Mouse (Mus musculus) cerebellum, adult 2 months (tissue): Measurements from ENCODE around the gene Tube1. TPM values are rescaled to one million over a fixed set of nuclear protein-coding genes. Genes with fewer than 3 reads are reported as not detected.

ENCODE experiments used
- DNase-seq, 2 experiments: peaks; one replicate each; pipeline ENCODE4 v3.0.0; 2021
- H3K27ac ChIP-seq: fragments of 200-500 bp; 2 replicates; pipeline ENCODE4 v1.5.1; 2012; ENCODE audit warnings: low read length, control low read depth, inconsistent platforms; ENCODE audit not compliant: insufficient read depth
- H3K27me3 ChIP-seq: fragments of 200-500 bp; 2 replicates; pipeline ENCODE4 v1.6.1; 2012; ENCODE audit warnings: inconsistent platforms, mild to moderate bottlenecking, low read length, moderate library complexity; ENCODE audit not compliant: control insufficient read depth, insufficient read depth
- H3K4me1 ChIP-seq: fragments of 200-500 bp; 2 replicates; pipeline ENCODE4 v1.6.1; 2011; ENCODE audit warnings: low read length; ENCODE audit not compliant: control insufficient read depth, insufficient read depth
- H3K4me3 ChIP-seq: fragments of 200-500 bp; replicated peaks from 2 replicates; pipeline ENCODE3; 2011; ENCODE audit warnings: mild to moderate bottlenecking, low read depth, low read length, control low read depth; ENCODE audit not compliant: insufficient read depth
- CTCF ChIP-seq: fragments of 200-500 bp; IDR thresholded peaks from 2 replicates; pipeline ENCODE4 v1.5.1; 2011; ENCODE audit warnings: low read depth, mild to moderate bottlenecking, control low read depth, low read length, moderate library complexity, borderline replicate concordance; ENCODE audit not compliant: insufficient read depth
- POLR2A ChIP-seq: fragments of 200-500 bp; IDR thresholded peaks from 2 replicates; pipeline ENCODE4 v1.6.1; 2011; ENCODE audit warnings: low read length, control low read depth, borderline replicate concordance; ENCODE audit not compliant: insufficient read depth
- WGBS: fragments of 180-500 bp; shearing (Covaris S2); methylation state at CpG from one replicate; pipeline ENCODE4 v1.1.7; 2018; 5-methylcytosine and 5-hydroxymethylcytosine counted together
- polyA plus RNA-seq: library from polyadenylated mRNA; depleted of rRNA; stranded (reverse); fragments of >200 nt; gene quantifications from 2 replicates; pipeline ENCODE4 v1.2.3, GENCODE M21; 2012

The Tube1 gene
- polyA plus RNA-seq, 1 experiment, result 6.6 TPM

DNA sequence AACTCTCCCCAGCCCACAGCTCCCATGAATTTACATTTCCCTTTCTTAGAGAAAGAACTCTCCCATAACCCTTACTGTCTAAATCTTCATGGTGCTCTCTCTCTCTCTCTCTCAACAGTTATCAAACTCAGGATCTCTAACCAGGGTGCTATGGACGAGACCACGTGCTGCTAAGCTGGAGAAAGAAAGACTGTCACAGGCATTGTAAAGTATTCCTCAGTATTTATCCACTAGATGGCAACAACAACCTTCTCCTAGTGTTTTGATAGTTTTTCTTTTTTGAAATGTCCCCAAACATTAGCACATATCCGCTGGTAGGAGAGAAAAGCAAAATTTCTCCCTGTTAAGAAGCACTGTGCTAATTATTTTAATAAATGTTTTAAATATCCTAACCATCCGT is 12.4 kb upstream of the Tube1 start:
- WGBS, result 33% methylated on average over 4 of the region's 4 CpGs

DNA sequence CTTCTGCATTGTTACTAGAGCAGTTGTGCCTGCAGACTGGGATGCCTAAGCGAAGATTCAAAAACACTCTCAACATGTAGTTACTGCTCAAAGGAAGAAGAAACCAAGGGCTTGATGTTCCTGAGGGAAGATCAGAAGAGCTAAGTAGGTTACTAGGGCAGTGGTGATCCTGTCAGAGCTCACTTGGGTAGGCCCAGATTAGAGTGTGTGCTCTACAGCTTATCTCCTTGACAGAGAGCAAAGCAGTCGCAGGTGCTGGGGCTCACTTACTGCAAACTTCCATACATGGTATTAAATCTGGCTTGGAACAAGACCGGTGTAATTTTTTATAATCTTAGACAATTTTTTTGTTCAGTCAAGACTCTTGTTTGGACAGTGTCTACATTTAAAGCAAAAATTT is 4.0 kb downstream of the Tube1 start:
- 96% methylated on average over 3 of the region's 3 CpGs for WGBS

More for the DNA sequence above, 12.4 kb upstream of the Tube1 start:
- no peak for DNase-seq
- TF ChIP-seq CTCF (no peak), POLR2A (no peak)
- Histone ChIP-seq H3K4me3 (no peak overlapping the region), H3K4me1 (no peaks in the 10 kb centered on the region), H3K27ac (no peak overlapping the region), H3K27me3 (no peaks in the 10 kb centered on the region)

DNA sequence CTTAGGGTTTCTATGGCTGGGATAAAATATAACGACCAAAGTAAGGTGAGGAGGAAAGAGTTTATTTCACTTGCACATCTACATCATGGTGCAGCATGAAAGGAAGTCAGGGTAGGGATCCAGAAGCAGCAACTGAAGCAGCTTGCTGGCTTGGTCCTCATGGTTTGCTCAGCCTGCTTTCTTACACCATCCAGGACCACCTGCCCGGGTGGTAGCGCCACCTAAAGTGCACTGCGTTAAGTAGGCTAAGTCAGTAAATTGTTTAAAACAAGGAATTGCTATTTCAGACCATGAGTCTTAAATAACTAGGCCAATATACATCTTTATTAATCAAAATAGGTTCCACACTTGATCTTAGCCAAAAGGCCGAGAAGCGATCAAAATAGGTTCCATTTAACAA is 5.0 kb downstream of the Tube1 start:
- Histone ChIP-seq H3K4me3 (no peak overlapping the region), H3K4me1 (no peaks in the 10 kb centered on the region), H3K27ac (no peak overlapping the region), H3K27me3 (no peaks in the 10 kb centered on the region)
- TF ChIP-seq POLR2A, result no peak
- no peak for TF ChIP-seq CTCF
- DNase-seq, result no peak
- 82% methylated on average over 6 of the region's 6 CpGs for WGBS

More for the DNA sequence above, 4.0 kb downstream of the Tube1 start:
- Histone ChIP-seq H3K4me3 (no peak overlapping the region), H3K27ac (no peak overlapping the region), H3K4me1 (no peaks in the 10 kb centered on the region), H3K27me3 (no peaks in the 10 kb centered on the region)
- TF ChIP-seq POLR2A (no peak), CTCF (no peak)
- DNase-seq, result no peak

DNA sequence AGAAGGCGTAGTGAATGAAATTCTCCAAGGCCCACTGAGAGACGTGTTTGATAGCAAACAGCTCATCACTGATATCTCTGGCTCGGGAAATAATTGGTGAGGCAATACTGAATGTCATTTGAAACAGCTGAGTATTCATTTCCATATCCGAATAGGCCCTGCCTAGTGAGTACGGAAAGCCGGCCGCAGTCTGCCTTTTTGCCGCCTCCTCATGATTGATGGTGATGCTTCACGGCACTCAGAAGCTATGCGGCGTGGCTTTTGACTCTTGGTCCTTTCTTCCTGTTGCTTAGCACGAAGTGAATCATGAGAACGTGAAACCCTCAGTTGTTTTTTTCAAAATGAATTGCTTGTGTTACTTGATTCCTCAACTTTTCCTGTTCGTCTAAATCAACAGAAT is 7.1 kb downstream of the Tube1 start:
- no peak for DNase-seq
- no peak for TF ChIP-seq POLR2A
- no peak for TF ChIP-seq CTCF
- Histone ChIP-seq H3K4me3 (no peak overlapping the region), H3K4me1 (no peaks in the 10 kb centered on the region), H3K27ac (no peak overlapping the region), H3K27me3 (no peaks in the 10 kb centered on the region)
- 86% methylated on average over 14 of the region's 14 CpGs for WGBS

DNA sequence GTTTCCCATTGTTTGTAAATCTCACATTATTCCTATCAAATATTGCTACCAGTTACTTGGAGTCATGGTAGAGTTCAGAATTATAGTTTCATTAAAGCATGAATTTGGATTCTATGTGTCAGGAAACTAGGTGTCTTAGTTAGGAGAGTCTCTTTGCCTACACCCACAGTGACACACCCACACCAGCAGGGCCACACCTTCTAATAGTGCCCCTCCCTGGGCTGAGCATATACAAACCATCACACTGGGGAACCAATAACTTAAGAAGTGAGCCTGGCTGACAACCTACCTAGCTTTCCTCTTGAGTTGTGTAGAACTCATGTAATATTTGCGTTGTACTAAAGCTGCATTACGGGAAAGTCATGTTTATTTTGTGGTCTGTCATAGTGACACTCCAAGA is 7.6 kb downstream of the Tube1 start:
- Histone ChIP-seq H3K27me3 (no peaks in the 10 kb centered on the region), H3K27ac (no peak overlapping the region), H3K4me3 (no peak overlapping the region), H3K4me1 (no peaks in the 10 kb centered on the region)
- 97% methylated on average over 2 of the region's 2 CpGs for WGBS
- TF ChIP-seq CTCF, result no peak
- TF ChIP-seq POLR2A, result no peak
- no peak for DNase-seq

GRCm38 (mm10) chr10:39142216-39142615 is 8.4 kb downstream of the Tube1 start:
- Histone ChIP-seq H3K27ac (no peak overlapping the region), H3K27me3 (no peaks in the 10 kb centered on the region), H3K4me1 (no peaks in the 10 kb centered on the region), H3K4me3 (no peak overlapping the region)
- 82% methylated on average over 12 of the region's 12 CpGs for WGBS
- TF ChIP-seq CTCF (no peak), POLR2A (no peak)
- no peak for DNase-seq

DNA sequence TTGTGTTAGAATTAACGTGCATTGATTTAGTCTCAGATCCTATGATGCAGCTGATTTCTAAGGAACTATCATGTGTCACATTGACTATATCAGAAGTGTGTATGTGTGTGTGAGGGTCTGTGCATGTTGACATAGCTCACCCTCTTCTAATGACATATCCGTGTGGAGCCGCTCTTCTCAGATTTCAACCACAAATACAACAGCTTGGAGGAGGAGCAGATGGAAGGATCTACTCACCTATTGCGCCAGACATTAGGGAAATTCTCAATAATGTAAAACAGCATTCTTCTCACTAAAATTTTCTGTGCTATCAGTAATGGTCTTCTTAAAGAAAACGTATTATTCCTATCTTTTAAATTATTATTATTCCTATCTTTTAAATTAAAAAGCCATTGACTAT is 22.9 kb downstream of the Tube1 start:
- Histone ChIP-seq H3K27me3 (no peaks in the 10 kb centered on the region), H3K4me3 (no peak overlapping the region), H3K27ac (no peak overlapping the region), H3K4me1 (no peaks in the 10 kb centered on the region)
- no peak for TF ChIP-seq CTCF
- no peak for TF ChIP-seq POLR2A
- WGBS, result 96% methylated on average over 5 of the region's 5 CpGs
- no peak for DNase-seq

- Histone ChIP-seq H3K27ac (no peak overlapping the region), H3K4me3 (no peak overlapping the region), H3K27me3 (no peaks in the 10 kb centered on the region), H3K4me1 (no peaks in the 10 kb centered on the region)
- TF ChIP-seq CTCF (no peak), POLR2A (no peak)
- WGBS, result 94% methylated on average over 1 of the region's 1 CpGs
- no peak for DNase-seq
Observed at GRCm38 (mm10) chr10:39157321-39157720, 23.5 kb downstream of the Tube1 start.
